Mouse (Mus musculus) forebrain, postnatal 0 days (tissue): ENCODE results near the gene Oasl2. TPM values are rescaled to one million over a fixed set of nuclear protein-coding genes. Genes with fewer than 3 reads are reported as not detected.
"Not testable (repeated sequence)": the region's sequence is repeated elsewhere in the genome, so short reads cannot be mapped to it uniquely, and the experiment has no call there.

ENCODE experiments used
- ATAC-seq: fragments of 200-750 bp; cut with Nextera tagmentation; 2 replicates; pipeline ENCODE4 v1.8.0; 2017; ENCODE audit warnings: mild to moderate bottlenecking, moderate library complexity
- DNase-seq: peaks from one replicate; pipeline ENCODE4 v3.0.0-alpha.2; 2015
- H3K27ac ChIP-seq: fragments of 300-500 bp; sonication (generic); 2 replicates; pipeline ENCODE4 v1.5.1; 2014; ENCODE audit warnings: low read depth, mild to moderate bottlenecking, antibody characterized with exemption, low read length, moderate library complexity, mixed read lengths
- H3K27me3 ChIP-seq: fragments of 300-500 bp; sonication (generic); 2 replicates; pipeline ENCODE4 v1.6.1; 2014; ENCODE audit warnings: mild to moderate bottlenecking, low read length, mixed read lengths; ENCODE audit not compliant: insufficient read depth
- H3K36me3 ChIP-seq: fragments of 300-500 bp; sonication (generic); 2 replicates; pipeline ENCODE4 v1.6.1; 2014; ENCODE audit warnings: mild to moderate bottlenecking, moderate library complexity; ENCODE audit not compliant: insufficient read depth
- H3K4me1 ChIP-seq: fragments of 300-500 bp; sonication (generic); 2 replicates; pipeline ENCODE4 v1.6.1; 2014; ENCODE audit warnings: antibody characterized with exemption; ENCODE audit not compliant: insufficient read depth
- H3K4me2 ChIP-seq: fragments of 300-500 bp; sonication (generic); 2 replicates; pipeline ENCODE4 v1.6.1; 2014; ENCODE audit warnings: low read depth, mild to moderate bottlenecking, moderate library complexity
- H3K4me3 ChIP-seq: fragments of 300-500 bp; sonication (generic); 2 replicates; pipeline ENCODE4 v1.5.1; 2014; ENCODE audit warnings: low read depth, low read length, mixed read lengths
- H3K9ac ChIP-seq: fragments of 300-500 bp; sonication (generic); 2 replicates; pipeline ENCODE4 v1.6.1; 2014; ENCODE audit warnings: mild to moderate bottlenecking
- H3K9me3 ChIP-seq: fragments of 300-500 bp; sonication (generic); 2 replicates; pipeline ENCODE4 v1.6.1; 2016; ENCODE audit warnings: low read length
- CTCF ChIP-seq: sonication (generic); IDR thresholded peaks from 2 replicates; pipeline ENCODE4 v1.5.1; 2016; ENCODE audit warnings: antibody characterized with exemption, control low read depth, low read depth
- WGBS: fragments of 180-500 bp; shearing (Covaris S2); extraction: QIAGEN DNeasy Blood & Tissue Kit; methylation state at CpG from one replicate; pipeline ENCODE4 v1.1.7; 2014; 5-methylcytosine and 5-hydroxymethylcytosine counted together
- polyA plus RNA-seq: library from polyadenylated mRNA; unstranded; fragments of >200 nt; fragmentation: Nextera tagmentation; extraction: Ambion mirVana; gene quantifications from 2 replicates; pipeline ENCODE4 v1.2.1, GENCODE M21; 2015
- total RNA-seq: library from RNA; depleted of rRNA; stranded (reverse); fragments of >200 nt; gene quantifications from 2 replicates; pipeline ENCODE4 v1.2.3, GENCODE M21; 2014

The Oasl2 gene
- total and polyA plus RNA-seq, 2 experiments from 2014 or later: 4.8 to 7.0 TPM

DNA sequence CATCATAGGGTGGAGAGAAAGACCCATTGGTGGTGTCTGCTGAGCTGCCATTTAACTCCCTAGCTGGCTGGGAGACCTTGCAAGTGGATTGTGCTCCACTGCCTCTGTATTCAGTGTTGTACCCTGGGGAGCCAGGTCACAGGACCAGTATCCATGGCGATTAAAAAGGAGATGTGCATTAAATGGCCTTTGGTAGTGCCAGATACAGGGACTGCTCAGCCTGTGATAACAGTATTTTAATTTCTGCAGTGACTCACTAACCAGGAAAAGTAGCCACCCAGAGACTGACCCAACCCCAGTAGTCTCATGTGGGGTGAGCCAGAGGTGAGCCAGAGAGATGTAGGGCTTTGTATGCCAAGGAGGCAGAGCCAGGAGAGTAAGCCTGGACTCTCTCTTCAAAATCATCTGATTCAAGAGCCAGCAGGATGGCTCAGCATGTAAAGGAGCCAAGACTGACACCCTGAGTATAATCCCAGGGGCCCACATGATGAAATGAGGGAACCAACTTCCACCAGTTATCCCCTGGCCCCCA lies 29.5 kb downstream of the Oasl2 start:
- Histone ChIP-seq H3K9me3 (no peaks in the 10 kb centered on the region), H3K27me3 (no peaks in the 10 kb centered on the region), H3K9ac (no peak overlapping the region), H3K4me2 (no peak overlapping the region), H3K36me3 (no peaks in the 10 kb centered on the region), H3K27ac (no peak overlapping the region), H3K4me3 (no peak overlapping the region), H3K4me1 (no peaks in the 10 kb centered on the region)
- no peak for TF ChIP-seq CTCF
- WGBS: 61% methylated on average over 1 of the region's 1 CpGs
- ATAC-seq (no peak), DNase-seq (no peak)

- no peak for ATAC-seq
Observed at GRCm38 (mm10) chr5:114926753-114927152, 30.0 kb downstream of the Oasl2 start.

GRCm38 (mm10) chr5:114931626-114932025 lies 34.9 kb downstream of the Oasl2 start:
- no peak for DNase-seq
- Histone ChIP-seq H3K4me1 (no peaks in the 10 kb centered on the region), H3K27me3 (no peaks in the 10 kb centered on the region), H3K4me2 (no peak overlapping the region), H3K27ac (no peak overlapping the region), H3K4me3 (no peak overlapping the region), H3K36me3 (no peaks in the 10 kb centered on the region), H3K9me3 (no peaks in the 10 kb centered on the region), H3K9ac (no peak overlapping the region)
- no peak for TF ChIP-seq CTCF
- ATAC-seq: no peak
- 63% methylated on average over 5 of the region's 5 CpGs for WGBS

More at GRCm38 (mm10) chr5:114926753-114927152, 30.0 kb downstream of the Oasl2 start:
- WGBS: 83% methylated on average over 9 of the region's 9 CpGs
- Histone ChIP-seq H3K27ac (no peak overlapping the region), H3K4me1 (no peaks in the 10 kb centered on the region), H3K9me3 (no peaks in the 10 kb centered on the region), H3K27me3 (no peaks in the 10 kb centered on the region), H3K4me3 (no peak overlapping the region), H3K36me3 (no peaks in the 10 kb centered on the region), H3K9ac (no peak overlapping the region), H3K4me2 (no peak overlapping the region)
- DNase-seq: no peak
- TF ChIP-seq CTCF: no peak

- Histone ChIP-seq H3K9me3 (no peaks in the 10 kb centered on the region), H3K4me1 (no peaks in the 10 kb centered on the region), H3K9ac (no peak overlapping the region), H3K36me3 (no peaks in the 10 kb centered on the region), H3K4me2 (no peak overlapping the region), H3K27me3 (no peaks in the 10 kb centered on the region), H3K4me3 (no peak overlapping the region), H3K27ac (no peak overlapping the region)
- ATAC-seq: no peak
- TF ChIP-seq CTCF: no peak
- 85% methylated on average over 8 of the region's 8 CpGs for WGBS
- DNase-seq: no peak
Observed at GRCm38 (mm10) chr5:114933206-114933605, 36.5 kb downstream of the Oasl2 start.

GRCm38 (mm10) chr5:114935838-114936237 lies 39.1 kb downstream of the Oasl2 start:
- Histone ChIP-seq H3K4me1 (no peaks in the 10 kb centered on the region), H3K9ac (no peak overlapping the region), H3K36me3 (no peaks in the 10 kb centered on the region), H3K9me3 (no peaks in the 10 kb centered on the region; the same call in 1 of the 2 replicates), H3K4me3 (no peak overlapping the region), H3K4me2 (no peak overlapping the region), H3K27ac (no peak overlapping the region), H3K27me3 (no peaks in the 10 kb centered on the region)
- TF ChIP-seq CTCF: no peak
- ATAC-seq (0 out of 2 replicates have a peak, but pooled peaks have one; percentile 18), DNase-seq (peak; percentile 28)
- WGBS: 9% methylated on average over 3 of the region's 3 CpGs

- not testable (repeated sequence) for H3K4me3 ChIP-seq, H3K9me3 ChIP-seq, H3K27ac ChIP-seq, H3K36me3 ChIP-seq, H3K4me2 ChIP-seq, H3K9ac ChIP-seq, ATAC-seq, H3K4me1 ChIP-seq, H3K27me3 ChIP-seq, DNase-seq
- WGBS: 57% methylated on average over 3 of the region's 3 CpGs
Observed at GRCm38 (mm10) chr5:114941138-114941537, 44.4 kb downstream of the Oasl2 start.

- no peaks in the 10 kb centered on the region; the same call in 1 of the 2 replicates for H3K9me3 ChIP-seq
- WGBS: 3% methylated on average over 39 of the region's 39 CpGs
- peaks cover 17% of the 10 kb centered on the region for H3K36me3 ChIP-seq
- H3K27me3 ChIP-seq: no peaks in the 10 kb centered on the region
- H3K27ac ChIP-seq: peak within 1 kb of the TSS; percentile 92
- H3K4me2 ChIP-seq: peak within 1 kb of the TSS; percentile 72
- ATAC-seq: peak; percentile 99
- DNase-seq: peak; percentile 93
- H3K4me1 ChIP-seq: 0 out of 2 replicates have a peak, but pooled peaks cover 8% of the 10 kb centered on the region
- peak within 1 kb of the TSS; percentile 81 for H3K4me3 ChIP-seq
- TF ChIP-seq CTCF: peak; percentile 57
- peak within 1 kb of the TSS; percentile 96 for H3K9ac ChIP-seq
Observed at GRCm38 (mm10) chr5:114942074-114942765, 45.5 kb downstream of the Oasl2 start, which contains the start of gene 2210016L21Rik. Gene 2210016L21Rik, plus strand, starts transcription at chr5:114942158.
